Comparison of ENCODE assay signal across 24 mouse cellular contexts in the genomic region with DNA sequence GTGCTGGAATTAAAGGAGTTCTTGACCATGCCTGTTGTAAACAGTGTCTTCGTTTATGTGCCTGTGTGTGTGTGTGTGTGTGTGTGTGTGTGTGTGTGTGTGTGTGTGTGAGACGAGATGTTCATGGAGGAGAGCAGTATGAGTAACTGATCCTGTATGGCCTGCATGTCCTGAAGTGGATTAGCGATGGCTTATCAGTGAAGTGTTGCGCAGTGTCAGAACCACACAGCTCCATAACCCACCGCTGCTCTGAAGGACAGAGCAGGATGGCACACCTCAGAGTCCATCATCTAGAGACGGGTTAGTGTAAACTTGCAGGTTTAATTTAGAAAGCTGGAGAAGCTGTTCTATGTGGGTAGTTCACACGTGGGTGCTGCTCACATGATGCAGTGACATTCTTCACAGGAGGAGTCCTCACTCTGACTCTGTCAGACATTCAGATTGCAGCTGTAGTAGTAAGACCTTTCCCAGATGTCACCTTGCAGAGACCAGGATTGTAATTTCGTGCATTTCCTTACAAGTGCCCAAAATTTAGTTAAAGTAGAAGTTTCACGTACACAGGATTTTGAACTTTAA.
DNase-seq lines count a peak whose midpoint lies in the region; ATAC-seq and TF ChIP-seq lines count a peak whose summit lies in the region.
"Had no signal": no experiment of that assay in that cellular context is flagged by ENCODE, and none has a peak within 500 bp of the region (broad histone marks: within the 10 kb centered on the region; RNA-seq: fewer than 3 reads in every experiment).

No protein-coding gene starts in this region.

- no peaks in the 10 kb centered on the region for H3K9me3 ChIP-seq in heart, embryonic 13.5 days
- H3K9me3 ChIP-seq in heart, embryonic 10.5 days, result no peaks in the 10 kb centered on the region
- H3K9me3 ChIP-seq: embryonic facial prominence, embryonic 12.5 days; hindbrain, embryonic 15.5 days; limb, embryonic 15.5 days; neural tube, embryonic 12.5 days; stomach, embryonic 15.5 days had no signal

- no peak overlapping the region for H3K4me2 ChIP-seq in heart, embryonic 13.5 days
- H3K4me2 ChIP-seq: embryonic facial prominence, embryonic 12.5 days; heart, embryonic 11.5 days; hindbrain, embryonic 15.5 days; limb, embryonic 15.5 days; neural tube, embryonic 12.5 days; stomach, embryonic 15.5 days had no signal

- ATAC-seq in heart, embryonic 13.5 days (ENCODE audit: extremely low read depth, insufficient number of reproducible peaks, low FRiP score, low TSS enrichment), result no peak
- peak; percentile 27 for ATAC-seq in megakaryocyte progenitor cell, adult 5-6 weeks (replicated peaks; ENCODE audit: poor library complexity)
- ATAC-seq: forebrain, embryonic 14.5 days had no signal

- 60% methylated on average over 8 of the region's 9 CpGs for whole genome bisulfite sequencing in heart, embryonic 13.5 days
- 62% methylated on average over 9 of the region's 9 CpGs for WGBS in heart, embryonic 10.5 days

- H3K36me3 ChIP-seq in heart, embryonic 13.5 days, result no peaks in the 10 kb centered on the region
- H3K36me3 ChIP-seq in heart, embryonic 10.5 days, result no peaks in the 10 kb centered on the region
- H3K36me3 ChIP-seq: embryonic facial prominence, embryonic 12.5 days; hindbrain, embryonic 15.5 days; limb, embryonic 15.5 days; neural tube, embryonic 12.5 days; stomach, embryonic 15.5 days had no signal

- no peaks in the 10 kb centered on the region for H3K27me3 ChIP-seq in heart, embryonic 13.5 days (replicated peaks)
- H3K27me3 ChIP-seq in heart, embryonic 10.5 days (ENCODE audit: insufficient read depth, poor library complexity, severe bottlenecking), result no peaks in the 10 kb centered on the region
- H3K27me3 ChIP-seq: CH12.LX; embryonic facial prominence, embryonic 12.5 days; hindbrain, embryonic 15.5 days; limb, embryonic 15.5 days; neural tube, embryonic 12.5 days; stomach, embryonic 15.5 days had no signal

- H3K4me3 ChIP-seq in heart, embryonic 13.5 days, result no peak overlapping the region
- no peak overlapping the region for H3K4me3 ChIP-seq in heart, embryonic 10.5 days
- no peak overlapping the region for H3K4me3 ChIP-seq in bone marrow macrophage, adult 2 months (ENCODE audit: insufficient read depth, low read length)
- H3K4me3 ChIP-seq: embryonic facial prominence, embryonic 12.5 days; hindbrain, embryonic 15.5 days; left cerebral cortex, adult 2 months; limb, embryonic 15.5 days; neural tube, embryonic 12.5 days; stomach, embryonic 15.5 days had no signal

- H3K4me1 ChIP-seq in heart, embryonic 13.5 days, result peaks cover 79% of the 10 kb centered on the region
- peaks cover 55% of the 10 kb centered on the region for H3K4me1 ChIP-seq in heart, embryonic 10.5 days
- peaks cover 67% of the 10 kb centered on the region for H3K4me1 ChIP-seq in bone marrow macrophage, adult 2 months (ENCODE audit: control insufficient read depth, insufficient read depth, low read length)

- no peak overlapping the region for H3K9ac ChIP-seq in heart, embryonic 13.5 days
- H3K9ac ChIP-seq: embryonic facial prominence, embryonic 12.5 days; hindbrain, embryonic 15.5 days; limb, embryonic 15.5 days; neural tube, embryonic 12.5 days; stomach, embryonic 15.5 days had no signal

- H3K27ac ChIP-seq in heart, embryonic 13.5 days (replicated peaks), result 0 out of 2 replicates have a peak overlapping the region, but pooled peaks have one; percentile 24
- no peak overlapping the region for H3K27ac ChIP-seq in heart, embryonic 10.5 days
- H3K27ac ChIP-seq in bone marrow macrophage, adult 2 months (ENCODE audit: insufficient read depth, low read depth, low read length), result peak overlapping the region; percentile 71
- H3K27ac ChIP-seq: embryonic facial prominence, embryonic 12.5 days; hindbrain, embryonic 15.5 days; kidney, postnatal 0 days; left cerebral cortex, adult 2 months; neural tube, embryonic 12.5 days; stomach, embryonic 15.5 days had no signal

- no peak for DNase-seq in heart, embryonic 10.5 days (ENCODE audit: low spot score)
- peak; percentile 61 for DNase-seq in 416B (ENCODE audit: low read depth)
- DNase-seq in cerebellum, postnatal 4 days (ENCODE audit: low spot score in 2 of 2), result no peak
- no peak for DNase-seq in embryo, embryonic 11 days
- DNase-seq: adrenal gland, postnatal 10 days; cerebellum, adult 9-11 months; gastrocnemius, postnatal 10 days; heart, postnatal 4 days; left cerebral cortex, postnatal 4 days; midbrain, embryonic 14.5 days; thymus, postnatal 25 days had no signal

- no peak for TF ChIP-seq CTCF in bone marrow macrophage, adult 2 months (IDR thresholded peaks at IDR 0.05; ENCODE audit: low read depth, low read length)

- TF ChIP-seq POLR2A in bone marrow macrophage, adult 2 months (IDR thresholded peaks at IDR 0.05; ENCODE audit: borderline replicate concordance, low read depth, low read length), result no peak
